Mouse (Mus musculus): ENCODE data around the gene Rab24.

Gene Rab24

DNA sequence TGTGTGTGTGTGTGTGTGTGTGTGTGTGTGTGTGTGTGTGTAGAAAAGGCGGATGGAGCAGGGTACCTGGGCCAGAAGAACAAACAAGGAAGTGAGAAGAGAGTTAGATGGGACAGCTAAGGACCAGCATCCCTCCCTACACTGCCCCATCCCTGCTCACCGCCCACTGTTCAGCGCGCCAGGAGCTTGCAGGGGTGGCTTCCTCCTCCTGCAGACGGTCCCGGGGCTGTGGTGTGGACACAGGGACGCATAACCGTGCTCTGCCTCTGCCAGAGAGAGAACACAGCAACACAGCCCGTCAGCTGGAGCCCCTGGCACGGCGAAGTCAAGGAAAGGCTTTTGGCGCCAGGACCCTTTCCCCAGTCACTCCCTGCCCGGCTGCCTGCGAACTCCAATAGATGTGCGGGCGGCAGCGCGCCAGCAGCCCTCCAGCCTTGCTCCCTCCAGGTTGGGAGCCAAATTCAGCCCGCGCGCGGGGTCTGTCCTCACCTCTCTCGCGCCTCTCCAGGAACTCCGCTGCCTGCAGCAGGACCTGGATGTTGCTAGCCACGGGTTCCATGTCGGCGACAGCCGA is 7.5 kb upstream of the Rab24 start:
- no peak for DNase-seq (ENCODE audit: low spot score in 2 of 2)

DNA sequence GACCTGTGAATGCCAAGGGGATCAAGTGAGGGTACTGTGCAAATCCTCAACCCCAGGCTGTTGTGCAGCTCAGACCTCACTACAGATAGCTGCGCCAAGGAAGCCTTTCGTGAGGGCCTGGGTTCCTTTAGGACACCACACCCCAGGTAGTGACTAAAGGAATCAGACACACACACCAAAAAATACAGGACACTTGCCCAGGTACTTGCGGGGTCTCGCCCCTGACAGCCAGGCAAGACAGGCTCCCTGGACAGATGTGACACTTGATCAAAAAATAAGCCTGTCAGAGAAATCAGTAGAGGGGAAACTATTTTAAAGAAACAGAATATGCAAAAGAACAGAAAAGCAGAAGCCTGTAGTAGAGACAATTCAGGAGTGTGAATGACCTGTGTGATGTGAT is 6.9 kb upstream of the Rab24 start:
- no peak for DNase-seq (ENCODE audit: low spot score in 2 of 2)

DNA sequence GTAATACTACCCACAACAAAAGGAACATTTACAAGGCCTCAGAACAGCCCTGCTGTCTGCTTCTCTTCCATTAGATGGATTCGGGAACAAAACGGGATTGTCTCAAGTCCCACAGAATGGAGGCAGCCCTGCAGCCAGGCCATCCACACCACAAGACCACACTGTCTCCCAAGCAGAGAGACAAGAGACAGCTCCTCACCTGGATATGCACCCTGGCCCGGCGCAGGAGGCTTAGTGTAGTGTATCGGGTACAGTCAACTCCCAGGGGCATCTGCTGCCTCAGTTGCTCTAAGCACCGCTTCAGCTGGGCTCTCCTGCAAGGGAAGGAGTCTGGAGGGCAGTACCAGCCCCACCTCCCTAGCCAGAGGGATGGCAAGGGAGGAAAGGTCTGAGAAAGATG is 6.4 kb upstream of the Rab24 start:
- no peak for DNase-seq (ENCODE audit: low spot score in 2 of 2)

DNA sequence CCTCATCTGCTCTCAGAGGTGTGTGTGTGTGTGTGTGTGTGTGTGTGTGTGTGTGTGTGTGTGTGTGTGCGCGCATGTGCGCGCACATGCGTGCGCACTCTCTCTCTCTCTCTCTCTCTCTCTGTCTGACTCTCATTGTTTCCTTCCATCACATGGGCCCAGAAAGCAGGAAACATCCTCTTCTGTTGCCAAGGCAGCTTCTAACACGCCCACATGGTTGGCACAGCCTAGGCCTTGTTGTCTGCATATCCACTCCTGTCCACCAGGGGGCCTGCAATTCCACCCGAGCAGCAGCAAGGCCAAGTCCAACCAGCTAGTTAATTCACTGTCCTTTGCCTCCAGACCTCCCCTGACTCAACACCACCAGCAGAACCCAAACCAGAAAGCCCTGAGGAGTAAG is 5.9 kb upstream of the Rab24 start:
- peak; percentile 89 to 97 for DNase-seq (ENCODE audit: low spot score in 2 of 2)

DNA sequence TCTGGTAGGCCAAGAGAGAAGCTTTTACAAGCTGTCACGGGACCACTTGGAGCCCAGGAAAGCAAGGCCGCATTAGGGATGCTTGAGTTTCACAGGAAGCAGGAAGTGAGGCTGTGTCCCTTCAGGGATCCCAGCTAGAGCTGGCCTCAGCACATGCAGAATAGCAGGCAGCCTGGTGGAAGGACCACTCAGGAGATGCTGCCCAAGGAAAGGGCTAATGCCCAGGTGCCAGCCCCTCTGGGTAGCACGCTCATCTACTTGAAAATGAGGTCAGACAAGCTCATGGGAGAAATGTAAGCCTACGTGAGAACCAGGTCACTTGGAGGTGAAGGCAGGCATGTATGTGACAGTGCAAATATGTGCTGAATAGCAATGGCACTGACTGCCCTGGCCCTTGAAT is 5.4 kb upstream of the Rab24 start:
- no peak for DNase-seq (ENCODE audit: low spot score in 2 of 2)

DNA sequence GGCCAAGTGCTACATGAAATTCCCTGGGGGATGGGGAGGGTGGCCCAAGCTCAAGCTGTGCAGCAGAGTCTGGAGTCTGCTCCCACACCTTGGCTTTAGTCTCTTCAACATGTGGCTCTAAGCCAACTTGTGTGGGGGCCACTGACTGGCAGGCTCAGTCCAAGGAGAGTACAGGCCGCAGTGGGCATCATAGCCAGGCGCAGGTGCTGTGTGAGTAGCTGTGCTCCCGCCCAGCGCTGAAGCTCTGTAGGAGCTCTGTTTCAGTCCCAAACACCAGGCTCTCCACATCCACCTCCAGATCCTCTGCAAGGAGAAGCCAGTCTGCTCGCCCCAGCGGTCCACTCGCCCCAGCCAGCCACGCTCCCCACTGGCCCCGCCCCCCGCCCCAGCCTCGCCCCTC is 3.9 kb upstream of the Rab24 start:
- peak in 1 of 2 experiments; percentile 32 for DNase-seq (ENCODE audit: low spot score in 2 of 2)

DNA sequence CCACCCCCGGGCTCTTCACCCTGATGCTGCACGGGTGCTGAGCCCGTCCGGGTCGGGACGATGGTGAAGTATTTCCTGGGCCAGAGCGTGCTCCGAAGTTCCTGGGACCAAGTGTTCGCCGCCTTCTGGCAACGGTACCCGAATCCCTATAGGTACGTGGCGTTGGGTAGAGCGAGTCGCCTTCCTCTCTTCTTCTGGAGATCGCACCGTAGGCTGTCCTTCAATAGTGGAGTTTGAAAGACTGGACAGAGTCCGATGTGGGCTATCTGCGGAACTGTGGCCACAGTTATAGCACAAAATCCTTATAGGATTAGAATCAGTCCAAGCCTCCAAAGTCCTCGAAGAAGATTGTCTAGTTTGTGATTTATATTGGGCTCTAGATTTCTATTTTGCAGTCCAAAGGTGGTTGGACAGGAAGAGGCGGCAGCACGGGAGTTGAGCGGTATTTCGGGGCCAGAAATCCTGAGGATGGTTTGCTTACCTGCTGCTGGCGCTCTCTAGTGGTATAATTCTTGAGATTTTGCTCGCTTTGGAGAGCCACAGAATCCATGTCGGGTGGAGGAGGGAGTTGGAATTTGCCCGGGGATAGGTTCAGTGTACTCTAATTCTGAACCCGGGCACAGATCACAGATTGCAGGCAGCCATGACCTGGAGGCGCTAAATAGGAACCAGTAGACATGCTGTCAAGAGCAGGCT is 532 bp upstream of the Rab24 start:
- DNase-seq (ENCODE audit: low spot score in 2 of 2) = peak in 1 of 2 experiments; percentile 54

DNA sequence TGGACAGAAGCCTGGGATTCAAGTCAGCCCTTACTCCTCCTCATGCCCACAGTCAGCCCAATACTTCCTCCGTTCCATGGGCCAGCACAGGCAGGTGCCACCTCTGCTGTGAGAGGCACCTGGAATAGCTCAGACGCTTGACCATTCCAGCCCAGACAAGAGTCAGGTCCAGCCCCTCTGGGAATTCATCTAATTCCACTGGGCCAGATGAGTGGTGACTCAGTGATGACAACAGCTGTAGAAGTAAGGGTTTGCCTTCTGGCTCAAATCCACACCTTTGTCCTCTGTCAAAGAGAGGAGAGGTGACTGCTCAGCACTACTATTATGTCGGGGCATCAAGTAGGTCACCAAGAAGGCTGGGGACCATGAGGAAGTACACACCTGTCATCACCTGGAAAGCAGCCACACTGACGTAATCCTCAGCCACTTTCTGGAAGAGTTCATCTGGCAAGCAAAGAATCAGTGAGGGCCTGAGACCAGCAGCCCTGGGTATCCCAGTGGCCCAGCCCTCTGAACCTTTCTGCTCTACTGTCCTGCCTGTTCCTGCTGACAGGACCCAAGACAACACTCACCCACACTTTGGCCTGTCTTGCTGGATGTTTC is 1.7 kb downstream of the Rab24 start, which contains the start of gene Prelid1:
TSS of gene Prelid1 (plus strand) at position 570 of the 603 bp plus-strand sequence.
- DNase-seq (ENCODE audit: low spot score in 2 of 2) = no peak

DNA sequence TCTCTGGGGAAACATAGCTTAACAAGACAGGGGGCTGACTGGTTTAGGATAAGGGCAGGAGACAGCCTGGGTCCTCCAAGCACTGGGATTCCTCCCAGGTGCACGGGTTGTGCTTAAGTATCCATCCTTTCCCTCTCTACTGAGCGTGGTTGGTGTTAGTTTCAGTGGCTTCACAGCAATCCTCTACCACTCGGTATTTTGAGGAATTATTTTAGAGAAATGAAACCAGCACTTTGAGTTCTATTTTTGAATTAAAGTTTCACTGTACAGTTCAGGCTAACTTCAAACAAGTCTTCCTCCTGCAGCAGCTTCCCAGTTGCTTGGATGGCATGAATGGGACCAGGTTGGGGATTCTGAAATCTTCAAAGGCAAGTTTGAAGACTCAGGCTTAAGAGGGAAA is 3.4 kb downstream of the Rab24 start:
- DNase-seq (ENCODE audit: low spot score in 2 of 2) = no peak

DNA sequence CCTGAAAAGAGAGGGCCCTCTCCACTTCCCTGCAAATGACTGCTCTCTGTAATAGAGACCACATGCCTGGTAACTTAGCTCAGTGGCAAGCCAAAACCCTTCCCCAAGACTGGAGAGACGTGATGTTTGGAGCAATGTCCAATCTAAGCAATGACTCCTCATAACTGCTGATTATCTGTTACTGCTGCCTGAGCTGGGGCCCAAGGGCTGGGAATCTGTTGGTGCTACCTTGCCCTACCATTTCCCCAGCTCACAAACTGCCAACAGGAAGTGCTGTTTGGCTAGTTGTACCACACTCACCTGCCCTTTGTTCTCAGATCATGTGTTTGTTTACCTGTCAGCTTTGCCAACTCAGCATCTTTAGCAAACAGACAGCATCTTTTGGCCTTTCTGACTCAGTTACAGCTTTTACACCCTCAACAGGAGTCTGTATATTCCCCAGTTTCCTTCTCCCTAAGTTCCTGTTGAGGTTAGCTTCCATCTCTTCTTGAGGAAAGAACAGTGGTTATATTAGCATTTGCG is 6.8 kb downstream of the Rab24 start:
- DNase-seq (ENCODE audit: low spot score in 2 of 2) = no peak

DNA sequence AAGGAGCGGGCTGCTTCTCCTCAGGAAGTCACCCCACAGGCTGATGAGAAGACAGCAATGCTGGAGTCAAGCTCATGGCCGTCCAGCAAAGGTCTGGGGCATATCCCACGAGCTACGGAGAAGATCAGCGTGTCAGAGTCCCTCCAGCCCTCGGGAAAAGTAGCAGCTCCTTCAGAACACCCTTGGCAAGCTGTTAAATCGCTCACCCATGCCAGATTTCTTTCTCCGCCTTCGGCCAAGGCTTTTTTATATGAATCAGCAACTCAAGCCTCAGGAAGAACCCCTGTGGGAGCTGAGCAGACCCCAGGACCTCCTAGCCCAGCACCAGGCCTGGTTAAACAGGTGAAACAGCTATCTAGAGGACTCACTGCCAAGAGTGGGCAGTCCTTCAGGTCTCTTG is 8.7 kb downstream of the Rab24 start:
- no peak for DNase-seq (ENCODE audit: low spot score in 2 of 2)

DNA sequence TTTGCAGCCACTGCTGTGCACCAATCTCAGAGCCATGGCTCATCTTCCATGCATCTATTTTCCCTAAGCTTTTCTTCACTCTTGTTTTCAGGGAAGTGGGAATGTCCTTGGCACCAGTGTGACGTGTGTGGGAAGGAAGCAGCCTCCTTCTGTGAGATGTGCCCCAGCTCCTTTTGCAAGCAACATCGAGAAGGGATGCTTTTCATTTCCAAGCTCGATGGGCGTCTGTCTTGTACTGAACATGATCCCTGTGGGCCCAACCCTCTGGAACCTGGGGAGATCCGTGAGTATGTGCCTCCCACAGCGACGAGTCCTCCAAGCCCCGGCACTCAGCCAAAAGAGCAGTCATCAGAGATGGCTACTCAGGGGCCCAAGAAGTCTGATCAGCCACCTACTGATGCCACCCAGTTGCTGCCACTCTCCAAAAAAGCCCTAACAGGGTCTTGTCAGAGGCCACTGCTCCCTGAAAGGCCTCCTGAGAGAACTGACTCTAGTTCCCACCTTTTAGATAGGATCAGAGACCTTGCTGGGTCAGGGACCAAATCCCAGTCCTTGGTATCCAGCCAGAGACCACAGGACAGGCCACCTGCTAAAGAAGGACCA is 9.6 kb downstream of the Rab24 start:
- peak in 1 of 2 experiments; percentile 72 for DNase-seq (ENCODE audit: low spot score in 2 of 2)

DNA sequence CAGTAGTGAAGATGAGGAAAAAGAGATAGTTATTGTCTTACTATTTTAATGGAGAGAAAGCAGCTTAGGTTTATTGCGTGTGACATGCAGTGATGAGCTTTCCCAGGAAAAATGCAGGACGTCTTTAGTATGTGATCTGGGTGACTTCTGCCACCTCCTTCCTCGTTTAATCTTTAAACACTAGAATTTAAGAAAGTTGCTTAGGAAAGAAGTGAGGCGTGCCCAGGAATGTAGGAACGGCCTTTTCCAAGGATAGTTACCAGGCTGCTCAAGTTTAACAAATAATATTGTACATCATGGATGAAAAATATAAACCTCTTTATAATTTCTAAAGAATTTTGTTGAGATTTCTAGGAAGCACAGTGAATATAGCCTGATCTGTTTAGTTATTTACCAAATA is 20.8 kb downstream of the Rab24 start:
- no peak for DNase-seq (ENCODE audit: low spot score in 2 of 2)

DNA sequence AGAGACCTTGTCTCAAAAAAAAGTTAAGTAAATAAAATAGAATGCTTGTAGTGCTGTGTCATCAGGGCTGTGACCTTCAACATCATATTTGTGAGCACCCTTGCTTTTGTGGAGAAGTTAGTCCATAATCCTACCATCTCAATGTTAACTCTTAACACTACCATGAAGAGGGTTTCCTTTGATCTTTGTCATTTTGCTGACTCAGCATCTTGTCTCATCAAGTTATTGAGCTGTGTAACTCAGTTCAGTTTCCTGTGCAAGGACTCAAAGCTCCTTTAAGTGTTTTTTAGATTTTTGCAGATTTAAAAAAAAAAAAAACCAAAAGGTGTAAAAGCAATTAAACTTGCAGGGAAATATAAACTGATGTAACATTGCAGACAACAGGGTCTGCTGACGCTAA is 25.0 kb downstream of the Rab24 start:
- DNase-seq (ENCODE audit: low spot score in 2 of 2) = no peak

DNA sequence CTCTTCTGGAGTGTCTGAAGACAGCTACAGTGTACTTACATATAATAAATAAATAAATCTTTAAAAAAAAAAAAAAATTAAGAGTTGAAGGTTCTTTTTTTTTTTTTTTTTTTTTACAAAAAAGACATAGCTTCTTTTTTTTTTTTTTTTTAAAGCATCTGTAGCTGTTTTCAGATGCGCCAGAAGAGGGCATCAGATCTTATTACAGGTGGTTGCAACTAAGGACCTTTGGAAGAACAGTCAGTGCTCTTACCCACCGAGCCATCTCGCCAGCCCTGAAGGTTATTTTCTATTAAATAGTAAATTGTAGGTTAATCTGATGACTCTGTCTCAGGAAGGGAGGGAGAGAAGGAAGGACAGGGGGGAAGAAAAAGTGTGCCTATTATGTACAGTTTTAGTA is 32.9 kb downstream of the Rab24 start:
- no peak for DNase-seq (ENCODE audit: low spot score in 2 of 2)

DNA sequence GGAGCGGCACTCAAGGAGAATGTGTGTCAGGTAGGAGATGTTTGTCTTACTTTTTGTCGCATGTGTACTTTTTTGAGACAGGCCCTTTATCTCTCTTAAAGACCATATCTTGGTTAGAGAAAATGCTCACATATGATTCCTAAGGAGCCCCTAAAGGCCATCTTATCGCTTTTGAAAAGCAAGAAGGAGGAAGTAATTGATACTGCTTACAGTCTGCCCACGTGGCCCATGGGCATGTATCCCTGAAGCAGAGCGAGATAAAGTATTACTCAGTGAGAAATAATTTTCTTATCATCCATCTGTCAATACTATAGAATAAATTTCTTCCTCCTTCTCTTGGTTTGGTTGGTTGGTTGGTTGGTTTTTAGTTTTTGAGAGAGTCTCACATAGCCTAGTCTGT is 44.1 kb downstream of the Rab24 start:
- no peak for DNase-seq (ENCODE audit: low spot score in 2 of 2)

DNA sequence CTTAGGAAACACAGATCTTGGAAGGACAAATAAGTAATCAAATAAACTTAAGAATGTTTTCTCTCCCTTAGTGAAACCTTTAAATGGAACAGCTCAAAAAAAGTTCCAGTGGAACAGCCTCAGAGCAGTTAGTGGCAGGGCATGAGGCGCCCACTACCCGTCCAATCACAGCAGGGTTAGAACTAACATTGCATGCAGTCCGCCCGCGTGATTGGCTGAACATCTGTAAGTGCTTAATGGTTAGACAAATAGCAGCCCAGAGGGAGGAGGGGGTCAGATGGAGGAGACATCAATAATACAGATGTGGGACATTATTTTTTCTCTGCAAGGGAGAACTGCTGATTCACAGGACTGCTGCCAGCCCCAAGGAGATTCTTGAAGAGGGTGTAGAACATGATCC is 44.5 kb downstream of the Rab24 start:
- no peak for DNase-seq (ENCODE audit: low spot score in 2 of 2)

Measured in left cerebral cortex, adult 9 months (tissue).